Mouse (Mus musculus): ENCODE data around the gene Dnajc12. TPM values are rescaled to one million over a fixed set of nuclear protein-coding genes. Genes with fewer than 3 reads are reported as not detected.
"Not testable (repeated sequence)": the region's sequence is repeated elsewhere in the genome, so short reads cannot be mapped to it uniquely, and the experiment has no call there.

Dnajc12 gene
- polyA plus RNA-seq, 1 experiment from 2014 or later: 10.0 TPM

DNA sequence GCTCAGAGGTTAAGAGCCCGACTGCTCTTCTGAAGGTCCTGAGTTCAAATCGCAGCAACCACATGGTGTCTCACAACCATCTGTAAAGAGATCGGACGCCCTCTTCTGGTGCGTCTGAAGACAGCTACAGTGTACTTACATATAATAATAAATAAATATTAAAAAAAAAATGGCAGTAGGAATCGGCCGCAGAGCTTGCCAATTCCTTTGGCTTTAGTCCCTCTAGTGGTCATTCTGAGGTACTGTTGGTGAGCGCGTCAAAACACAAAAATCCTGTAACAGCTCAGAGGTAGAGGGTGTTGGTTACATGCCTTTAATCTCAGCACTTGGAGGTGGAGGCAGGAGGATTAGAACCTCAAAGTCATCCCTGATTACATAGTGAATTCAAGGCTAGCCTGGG lies 4.8 kb upstream of the Dnajc12 start:
- H3K27me3 ChIP-seq (ENCODE audit: control insufficient read depth, insufficient read depth, low read length): 0 out of 2 replicates have a peak, but pooled peaks cover 2% of the 10 kb centered on the region
- H3K4me1 ChIP-seq (ENCODE audit: control insufficient read depth, insufficient read depth, low read length): peaks cover 5% of the 10 kb centered on the region; the same call in 1 of the 2 replicates
- H3K9ac ChIP-seq (replicated peaks; ENCODE audit: low read depth, low read length): no peak overlapping the region
- no peak overlapping the region for H3K4me2 ChIP-seq (replicated peaks; ENCODE audit: low read depth, low read length)
- no peak overlapping the region for H3K4me3 ChIP-seq (ENCODE audit: low read depth, low read length)
- no peaks in the 10 kb centered on the region for H3K9me3 ChIP-seq (ENCODE audit: control insufficient read depth, low read depth, low read length)
- ATAC-seq (ENCODE audit: insufficient number of reproducible peaks, insufficient read depth, low FRiP score, low read depth): no peak
- H3K36me3 ChIP-seq (ENCODE audit: control insufficient read depth, insufficient read depth, low read length): no peaks in the 10 kb centered on the region
- 20% methylated on average over 9 of the region's 9 CpGs for WGBS
- no peak overlapping the region for H3K27ac ChIP-seq (ENCODE audit: low read length)

DNA sequence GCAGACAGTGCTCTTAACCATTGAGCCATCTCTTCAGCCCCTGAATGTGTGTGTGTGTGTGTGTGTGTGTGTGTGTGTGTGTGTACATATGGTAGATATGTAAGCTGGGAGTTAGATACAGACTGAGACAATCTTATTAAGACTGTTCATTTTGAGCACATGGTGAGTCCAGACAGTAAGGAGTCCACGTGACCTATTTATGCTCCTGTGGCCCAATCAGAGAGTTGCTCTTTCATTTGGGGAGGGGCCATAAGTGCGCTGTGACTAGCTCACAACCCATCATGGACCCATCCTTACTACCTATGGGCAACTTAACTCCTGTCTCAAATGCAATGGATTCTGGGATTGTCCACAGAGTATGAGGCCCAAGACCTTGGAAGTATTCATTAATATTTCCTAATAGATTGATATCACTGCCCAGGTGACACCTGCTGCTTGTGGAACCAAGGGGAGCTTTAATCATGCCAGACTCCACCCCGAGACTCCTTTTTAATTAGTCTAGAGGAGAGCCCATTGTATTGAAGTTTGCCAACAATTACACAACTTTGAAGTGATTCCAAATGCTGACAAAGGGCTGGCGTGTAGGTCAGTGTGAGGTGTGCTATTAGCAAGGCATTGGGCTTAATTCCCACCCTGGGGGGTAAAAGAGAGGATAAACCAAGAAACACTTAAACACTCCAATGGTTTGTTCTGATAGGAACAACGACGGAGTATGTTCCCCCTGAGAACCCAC lies 3.1 kb upstream of the Dnajc12 start:
- Histone ChIP-seq H3K36me3 (ENCODE audit: control insufficient read depth, insufficient read depth, low read length) (no peaks in the 10 kb centered on the region), H3K9me3 (ENCODE audit: control insufficient read depth, low read depth, low read length) (no peaks in the 10 kb centered on the region), H3K27ac (ENCODE audit: low read length) (no peak overlapping the region), H3K4me3 (ENCODE audit: low read depth, low read length) (no peak overlapping the region), H3K9ac (replicated peaks; ENCODE audit: low read depth, low read length) (no peak overlapping the region), H3K4me1 (ENCODE audit: control insufficient read depth, insufficient read depth, low read length) (peaks cover 5% of the 10 kb centered on the region; the same call in 1 of the 2 replicates), H3K4me2 (replicated peaks; ENCODE audit: low read depth, low read length) (no peak overlapping the region), H3K27me3 (ENCODE audit: control insufficient read depth, insufficient read depth, low read length) (0 out of 2 replicates have a peak, but pooled peaks cover 2% of the 10 kb centered on the region)
- WGBS: 67% methylated on average over 6 of the region's 6 CpGs
- ATAC-seq (ENCODE audit: insufficient number of reproducible peaks, insufficient read depth, low FRiP score, low read depth): no peak

DNA sequence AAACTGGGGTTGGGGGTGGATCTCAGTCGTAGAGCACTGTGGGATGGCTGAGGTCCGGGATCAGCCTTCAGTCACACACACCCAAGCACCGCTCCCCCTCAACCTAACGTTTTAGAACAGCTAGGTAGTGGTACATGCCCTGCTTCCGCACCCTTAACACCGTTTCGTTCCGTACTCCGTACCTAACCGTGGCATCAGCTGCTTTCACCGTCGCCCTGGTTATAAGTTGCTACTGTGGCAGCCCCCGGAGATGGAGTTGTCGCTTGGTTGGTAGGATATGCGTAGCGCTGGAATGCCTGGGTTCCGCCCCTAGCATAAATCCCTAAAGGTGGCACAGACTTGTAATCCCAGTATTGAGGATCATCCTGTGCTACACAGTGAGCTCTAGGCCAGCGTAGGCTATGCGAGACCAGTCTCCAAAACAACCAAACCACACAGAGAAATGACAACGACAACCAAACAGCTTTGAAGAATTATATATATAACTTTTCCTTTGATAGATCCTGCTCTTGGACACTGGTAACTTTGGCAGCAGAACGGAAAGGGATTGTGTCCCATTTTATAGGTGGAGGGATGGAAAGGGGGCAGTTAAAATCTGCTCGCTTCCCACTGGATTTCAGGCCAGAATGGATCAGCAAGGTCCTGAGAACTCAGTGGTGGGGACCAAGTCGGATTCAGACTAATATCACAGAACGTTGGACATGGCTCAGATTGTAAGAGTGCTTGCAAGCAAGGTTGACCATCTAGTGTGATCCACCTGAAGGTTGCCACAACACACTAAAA lies 554 bp upstream of the Dnajc12 start, which contains the start of gene Sirt1:
Gene Sirt1 (minus strand): TSS at position 207 of the 783 bp plus-strand sequence.
- H3K9me3 ChIP-seq (ENCODE audit: control insufficient read depth, low read depth, low read length): no peaks in the 10 kb centered on the region
- H3K4me1 ChIP-seq (ENCODE audit: control insufficient read depth, insufficient read depth, low read length): peaks cover 5% of the 10 kb centered on the region; the same call in 1 of the 2 replicates
- H3K4me2 ChIP-seq (replicated peaks; ENCODE audit: low read depth, low read length): peak within 1 kb of the TSS; percentile 55
- peak within 1 kb of the TSS; percentile 18 for H3K9ac ChIP-seq (replicated peaks; ENCODE audit: low read depth, low read length)
- H3K4me3 ChIP-seq (ENCODE audit: low read depth, low read length): peak within 1 kb of the TSS; percentile 39
- no peak within 1 kb of the TSS for H3K27ac ChIP-seq (ENCODE audit: low read length)
- H3K36me3 ChIP-seq (ENCODE audit: control insufficient read depth, insufficient read depth, low read length): no peaks in the 10 kb centered on the region
- 6% methylated on average over 24 of the region's 24 CpGs for WGBS
- H3K27me3 ChIP-seq (ENCODE audit: control insufficient read depth, insufficient read depth, low read length): 0 out of 2 replicates have a peak, but pooled peaks cover 2% of the 10 kb centered on the region
- ATAC-seq (ENCODE audit: insufficient number of reproducible peaks, insufficient read depth, low FRiP score, low read depth): no peak

DNA sequence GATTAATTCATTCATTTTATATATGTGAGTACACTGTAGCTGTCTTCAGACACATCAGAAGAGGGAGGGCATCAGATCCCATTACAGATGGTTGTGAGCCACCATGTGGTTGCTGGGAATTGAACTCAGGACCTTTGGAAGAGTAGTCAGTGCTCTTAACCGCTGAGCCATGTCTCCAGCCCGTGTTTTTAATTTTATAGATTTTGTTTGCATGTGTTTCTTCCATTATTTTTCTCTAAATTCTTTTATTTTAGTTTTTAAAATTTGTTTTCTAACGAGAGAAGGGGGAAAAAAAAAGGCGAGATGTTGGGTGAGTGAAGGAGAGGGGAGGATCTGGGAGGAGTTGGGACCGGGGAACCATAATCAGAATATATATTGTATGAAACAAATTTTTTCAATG lies 3.7 kb downstream of the Dnajc12 start:
- H3K27ac ChIP-seq (ENCODE audit: low read length); H3K9me3 ChIP-seq (ENCODE audit: control insufficient read depth, low read depth, low read length); H3K36me3 ChIP-seq (ENCODE audit: control insufficient read depth, insufficient read depth, low read length); H3K4me1 ChIP-seq (ENCODE audit: control insufficient read depth, insufficient read depth, low read length); H3K9ac ChIP-seq (replicated peaks; ENCODE audit: low read depth, low read length); ATAC-seq (ENCODE audit: insufficient number of reproducible peaks, insufficient read depth, low FRiP score, low read depth); H3K27me3 ChIP-seq (ENCODE audit: control insufficient read depth, insufficient read depth, low read length): not testable (repeated sequence)
- Histone ChIP-seq H3K4me2 (replicated peaks; ENCODE audit: low read depth, low read length) (peak overlapping the region; percentile 67), H3K4me3 (ENCODE audit: low read depth, low read length) (peak overlapping the region; percentile 43)
- WGBS: 19% methylated on average over 5 of the region's 5 CpGs

DNA sequence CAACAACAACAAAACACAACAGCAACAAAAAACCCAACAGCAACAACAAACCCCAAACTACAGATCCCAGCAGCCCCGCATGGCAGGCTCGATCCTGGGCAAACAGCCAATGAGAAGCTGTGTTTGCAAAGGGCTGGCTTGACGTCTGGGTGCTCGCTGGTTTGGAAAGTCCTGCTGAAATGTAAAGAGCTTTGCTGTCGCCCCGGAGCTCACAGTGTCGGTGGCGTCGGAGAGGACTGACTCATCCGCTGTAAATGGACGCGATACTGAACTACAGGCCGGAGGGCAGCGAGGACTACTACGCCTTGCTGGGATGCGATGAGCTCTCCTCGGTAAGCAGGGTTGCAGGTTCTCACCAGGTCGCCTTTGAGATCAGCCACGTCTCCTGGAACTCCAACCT lies 4.2 kb downstream of the Dnajc12 start:
- peak overlapping the region; percentile 67 for H3K4me2 ChIP-seq (replicated peaks; ENCODE audit: low read depth, low read length)
- no peaks in the 10 kb centered on the region for H3K27me3 ChIP-seq (ENCODE audit: control insufficient read depth, insufficient read depth, low read length)
- H3K27ac ChIP-seq (ENCODE audit: low read length): no peak overlapping the region
- H3K9ac ChIP-seq (replicated peaks; ENCODE audit: low read depth, low read length): peak overlapping the region; percentile 28; the same call in 1 of the 2 replicates
- peak; percentile 84 for ATAC-seq (ENCODE audit: insufficient number of reproducible peaks, insufficient read depth, low FRiP score, low read depth)
- peak overlapping the region; percentile 43 for H3K4me3 ChIP-seq (ENCODE audit: low read depth, low read length)
- no peaks in the 10 kb centered on the region for H3K9me3 ChIP-seq (ENCODE audit: control insufficient read depth, low read depth, low read length)
- H3K4me1 ChIP-seq (ENCODE audit: control insufficient read depth, insufficient read depth, low read length): peaks cover 3% of the 10 kb centered on the region; the same call in 1 of the 2 replicates
- no peaks in the 10 kb centered on the region for H3K36me3 ChIP-seq (ENCODE audit: control insufficient read depth, insufficient read depth, low read length)
- under 1% methylated on average over 19 of the region's 19 CpGs for WGBS

DNA sequence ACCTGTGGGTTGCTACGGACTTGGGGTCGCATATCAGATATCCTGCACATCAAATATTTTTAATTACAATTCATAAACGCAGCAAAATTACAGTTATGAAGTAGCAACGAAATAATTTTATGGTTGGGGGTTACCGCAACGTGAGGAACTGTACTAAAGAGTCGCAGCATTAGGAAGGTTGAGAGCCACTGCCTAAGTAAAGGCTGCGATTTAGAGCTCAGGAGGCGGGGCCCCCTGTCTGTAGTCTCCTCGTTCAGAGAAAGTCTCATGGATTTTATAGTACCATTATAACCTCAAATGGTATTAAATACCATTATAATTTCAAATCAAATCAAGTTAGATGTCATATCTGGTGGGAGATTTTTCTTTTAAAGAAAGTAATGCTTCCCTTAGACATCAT lies 4.7 kb downstream of the Dnajc12 start:
- H3K36me3 ChIP-seq (ENCODE audit: control insufficient read depth, insufficient read depth, low read length): no peaks in the 10 kb centered on the region
- peak overlapping the region; percentile 67 for H3K4me2 ChIP-seq (replicated peaks; ENCODE audit: low read depth, low read length)
- H3K4me1 ChIP-seq (ENCODE audit: control insufficient read depth, insufficient read depth, low read length): no peaks in the 10 kb centered on the region
- H3K9ac ChIP-seq (replicated peaks; ENCODE audit: low read depth, low read length): peak overlapping the region; percentile 28; the same call in 1 of the 2 replicates
- H3K27me3 ChIP-seq (ENCODE audit: control insufficient read depth, insufficient read depth, low read length): no peaks in the 10 kb centered on the region
- peak overlapping the region; percentile 43 for H3K4me3 ChIP-seq (ENCODE audit: low read depth, low read length)
- 2% methylated on average over 10 of the region's 10 CpGs for WGBS
- no peak overlapping the region for H3K27ac ChIP-seq (ENCODE audit: low read length)
- ATAC-seq (ENCODE audit: insufficient number of reproducible peaks, insufficient read depth, low FRiP score, low read depth): no peak
- H3K9me3 ChIP-seq (ENCODE audit: control insufficient read depth, low read depth, low read length): no peaks in the 10 kb centered on the region

DNA sequence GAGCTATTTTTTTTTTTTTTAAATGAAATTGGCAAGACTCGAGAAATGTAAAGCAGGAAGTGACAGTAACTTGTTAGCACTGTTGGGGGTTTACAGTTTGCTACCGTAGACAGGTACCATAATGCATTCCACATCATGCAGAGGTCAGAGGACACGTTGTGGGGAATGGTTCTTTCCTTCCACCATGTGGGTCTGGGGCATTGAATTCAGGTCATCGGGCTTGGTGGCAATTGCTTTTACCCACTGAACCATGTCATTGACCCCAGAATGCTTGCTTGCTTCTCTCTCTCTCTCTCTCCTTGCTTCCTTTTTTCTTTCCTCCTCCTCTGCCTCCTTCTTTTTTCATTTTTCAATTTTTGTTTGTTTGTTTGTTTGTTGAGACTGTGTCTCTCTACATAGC lies 6.7 kb downstream of the Dnajc12 start:
- H3K4me3 ChIP-seq (ENCODE audit: low read depth, low read length): no peak overlapping the region
- no peak for ATAC-seq (ENCODE audit: insufficient number of reproducible peaks, insufficient read depth, low FRiP score, low read depth)
- no peaks in the 10 kb centered on the region for H3K27me3 ChIP-seq (ENCODE audit: control insufficient read depth, insufficient read depth, low read length)
- H3K36me3 ChIP-seq (ENCODE audit: control insufficient read depth, insufficient read depth, low read length): no peaks in the 10 kb centered on the region
- H3K27ac ChIP-seq (ENCODE audit: low read length): no peak overlapping the region
- no peak overlapping the region for H3K4me2 ChIP-seq (replicated peaks; ENCODE audit: low read depth, low read length)
- WGBS: 63% methylated on average over 4 of the region's 4 CpGs
- no peak overlapping the region for H3K9ac ChIP-seq (replicated peaks; ENCODE audit: low read depth, low read length)
- H3K9me3 ChIP-seq (ENCODE audit: control insufficient read depth, low read depth, low read length): no peaks in the 10 kb centered on the region
- no peaks in the 10 kb centered on the region for H3K4me1 ChIP-seq (ENCODE audit: control insufficient read depth, insufficient read depth, low read length)

DNA sequence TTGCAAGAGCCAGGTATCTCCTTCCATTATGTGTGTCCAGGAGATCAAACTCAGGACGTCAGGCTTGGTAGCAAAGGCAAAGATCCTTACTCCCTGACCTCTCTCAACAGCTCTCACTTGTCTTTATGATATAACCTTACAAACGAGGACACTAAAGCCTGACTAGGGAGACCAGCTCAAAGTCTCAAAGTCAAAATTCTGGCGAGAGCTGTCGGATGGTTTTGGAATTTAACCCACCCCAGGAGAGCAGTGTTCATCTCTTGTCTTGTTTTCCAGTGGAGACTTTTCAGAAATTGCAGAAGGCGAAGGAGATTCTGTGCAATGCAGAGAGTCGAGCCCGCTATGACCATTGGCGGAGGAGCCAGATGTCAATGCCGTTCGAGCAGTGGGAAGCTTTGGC lies 14.7 kb downstream of the Dnajc12 start:
- Histone ChIP-seq H3K4me2 (replicated peaks; ENCODE audit: low read depth, low read length) (no peak overlapping the region), H3K4me1 (ENCODE audit: control insufficient read depth, insufficient read depth, low read length) (no peaks in the 10 kb centered on the region), H3K9me3 (ENCODE audit: control insufficient read depth, low read depth, low read length) (no peaks in the 10 kb centered on the region), H3K36me3 (ENCODE audit: control insufficient read depth, insufficient read depth, low read length) (no peaks in the 10 kb centered on the region), H3K27ac (ENCODE audit: low read length) (no peak overlapping the region), H3K27me3 (ENCODE audit: control insufficient read depth, insufficient read depth, low read length) (no peaks in the 10 kb centered on the region), H3K9ac (replicated peaks; ENCODE audit: low read depth, low read length) (no peak overlapping the region), H3K4me3 (ENCODE audit: low read depth, low read length) (no peak overlapping the region)
- ATAC-seq (ENCODE audit: insufficient number of reproducible peaks, insufficient read depth, low FRiP score, low read depth): no peak
- WGBS: 89% methylated on average over 10 of the region's 10 CpGs
